Mouse (Mus musculus): ENCODE data around the gene Ctsk.

GRCm38 (mm10) chr3:95450915-95451314 lies 48.1 kb upstream of the Ctsk start:
- TF ChIP-seq POLR2A (IDR thresholded peaks at IDR 0.05; ENCODE audit: extremely low read depth, insufficient read depth, low read length): no peak
- TF ChIP-seq CTCF (IDR thresholded peaks at IDR 0.05; ENCODE audit: low read depth, low read length): no peak

Data from liver, adult 2 months (tissue).